Mouse (Mus musculus) lung, adult 2 months (tissue): ENCODE results near the gene Lyve1.

Experiments
- CTCF ChIP-seq: fragments of 200-500 bp; IDR thresholded peaks from 2 replicates; pipeline ENCODE4 v1.5.1; 2011; ENCODE audit warnings: mild to moderate bottlenecking, low read length, control low read depth; ENCODE audit not compliant: insufficient read depth
- POLR2A ChIP-seq: fragments of 200-500 bp; IDR thresholded peaks from 2 replicates; pipeline ENCODE4 v1.6.1; 2011; ENCODE audit warnings: low read depth, mild to moderate bottlenecking, control low read depth, low read length, borderline replicate concordance; ENCODE audit errors: extremely low read depth

DNA sequence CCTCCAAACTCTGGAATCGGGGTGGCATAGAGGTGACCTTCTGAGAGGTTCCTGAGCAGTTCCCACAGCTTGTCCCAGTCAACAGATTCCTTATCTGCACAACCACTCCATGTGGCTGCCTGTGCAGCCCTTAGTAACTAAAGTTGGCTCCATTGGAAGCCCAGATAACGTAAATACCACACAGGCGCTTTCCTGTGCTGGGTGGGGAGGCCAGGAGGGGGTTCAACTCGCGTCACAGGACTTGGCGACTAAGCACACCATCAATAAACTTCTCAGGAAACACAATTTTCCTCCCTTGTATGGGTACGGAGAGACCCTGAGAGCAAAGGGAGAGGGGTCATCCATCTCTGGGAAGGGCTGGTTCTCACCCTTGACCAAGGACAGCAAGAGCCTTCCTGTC lies 40.2 kb upstream of the Lyve1 start:
- no peak for TF ChIP-seq POLR2A
- no peak for TF ChIP-seq CTCF
